Mouse (Mus musculus): ENCODE data around the gene Mta3.
"Not testable (repeated sequence)": the region's sequence is repeated elsewhere in the genome, so short reads cannot be mapped to it uniquely, and the experiment has no call there.

The Mta3 gene

DNA sequence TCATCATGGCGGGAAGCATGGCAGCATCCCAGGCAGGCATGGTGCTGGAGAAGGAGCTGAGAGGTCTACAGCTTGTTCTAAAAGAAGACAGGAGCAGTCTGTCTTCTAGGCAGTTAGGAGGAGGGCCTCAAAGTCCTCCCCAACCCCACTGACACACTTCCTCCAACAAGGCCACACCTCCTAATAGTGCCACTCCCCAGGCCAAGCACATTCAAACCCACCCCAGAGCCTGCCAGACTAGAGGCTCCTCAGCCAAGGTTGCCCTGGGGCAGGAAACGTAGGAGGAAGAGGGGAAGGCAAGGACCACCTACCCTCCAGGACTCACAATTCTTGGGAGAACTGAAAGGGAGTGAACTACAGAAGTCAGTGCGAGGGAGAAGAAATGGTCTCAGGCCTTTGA, 141.9 kb downstream of the Mta3 start, which contains the start of gene Haao:
TSS of gene Haao (minus strand) at position 149 of the 400 bp plus-strand sequence.
- DNase-seq (ENCODE audit: extremely low spot score, low spot score): no peak

DNA sequence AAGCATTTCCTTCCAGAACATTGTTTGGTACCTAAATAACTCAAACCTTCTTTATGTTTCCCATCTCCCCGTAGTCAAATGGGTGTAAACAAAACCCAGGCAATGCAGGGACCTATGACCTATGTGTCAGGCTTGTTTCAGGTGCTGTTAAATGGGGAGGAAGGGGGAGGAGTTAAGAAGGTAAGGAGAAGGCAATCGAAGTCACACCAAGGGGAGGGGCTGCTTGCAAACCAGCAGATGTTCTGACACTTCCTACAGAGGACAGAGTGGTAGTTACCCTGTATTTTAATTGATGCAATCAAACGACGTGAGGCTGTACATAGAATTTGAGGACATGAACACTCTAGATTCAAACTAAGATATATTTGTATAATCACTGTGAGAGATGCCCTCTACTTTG, 142.5 kb downstream of the Mta3 start:
- DNase-seq (ENCODE audit: extremely low spot score, low spot score): no peak

DNA sequence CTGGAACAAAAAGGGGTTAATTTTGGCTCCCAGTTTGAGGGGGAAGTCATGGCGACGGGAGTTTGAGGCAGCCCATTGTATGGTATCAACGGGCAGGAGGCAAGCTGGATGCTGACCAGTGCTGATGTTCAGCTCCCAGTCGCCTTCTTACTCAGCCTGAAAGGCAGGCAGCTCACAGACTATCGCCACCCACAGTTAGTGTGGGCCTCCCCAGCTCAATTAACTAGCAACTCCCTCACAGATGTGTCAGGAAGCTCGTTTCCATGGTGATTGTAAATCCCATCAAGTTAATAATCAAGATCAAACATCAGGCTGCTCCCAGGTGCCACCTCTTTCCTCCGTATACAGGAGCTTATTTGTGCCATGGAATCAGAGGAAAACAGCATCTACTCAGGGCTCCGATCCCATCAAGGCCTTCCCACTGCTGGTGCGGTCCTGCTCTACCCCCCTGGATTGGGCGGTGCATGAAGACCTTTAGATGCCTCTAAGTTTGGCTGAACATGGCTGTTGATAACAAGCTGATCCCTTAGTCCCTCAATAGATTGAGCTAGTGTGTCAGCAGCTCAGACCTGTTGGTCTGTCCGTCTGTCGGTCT, 143.2 kb downstream of the Mta3 start:
- no peak for DNase-seq (ENCODE audit: extremely low spot score, low spot score)

DNA sequence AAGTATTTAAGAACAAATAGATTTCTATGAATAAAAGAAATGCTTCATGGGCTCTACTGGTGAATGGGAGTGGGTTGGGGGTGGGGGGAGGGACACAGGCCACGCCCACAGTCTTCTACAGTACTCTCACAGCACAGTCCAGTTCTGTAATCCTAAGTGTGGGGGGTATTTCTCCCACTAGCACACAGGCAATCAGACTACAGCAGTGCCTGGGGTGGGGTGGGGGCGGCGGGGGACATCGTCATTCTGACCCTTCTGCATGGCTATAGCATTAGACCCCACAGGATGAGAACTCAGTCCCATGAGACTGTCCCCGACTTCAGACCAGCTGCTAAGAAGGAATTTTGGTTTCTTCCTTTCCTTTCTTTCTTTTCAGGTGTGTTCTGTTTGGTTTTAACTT, 143.8 kb downstream of the Mta3 start:
- no peak for DNase-seq (ENCODE audit: extremely low spot score, low spot score)

DNA sequence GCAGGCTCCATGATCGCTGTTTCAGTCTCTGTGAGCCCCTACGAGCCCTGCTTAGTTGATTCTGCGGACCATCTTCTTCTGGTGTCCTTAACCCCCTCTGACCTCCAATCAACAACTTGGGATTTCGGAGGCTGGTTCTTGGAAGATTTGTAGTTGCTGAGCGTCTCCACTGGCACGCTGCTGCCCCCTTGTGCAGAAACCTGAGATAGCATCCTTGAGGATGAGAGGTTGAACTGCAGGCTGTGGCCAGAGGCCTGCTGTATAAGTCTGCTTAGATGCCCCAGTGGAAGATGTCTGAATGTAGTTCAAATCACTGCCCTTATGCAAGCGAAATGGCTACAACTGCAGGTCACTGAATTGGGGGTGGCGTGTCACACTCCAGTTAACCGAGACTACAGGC, 144.5 kb downstream of the Mta3 start:
- peak; percentile 93 for DNase-seq (ENCODE audit: extremely low spot score, low spot score)

DNA sequence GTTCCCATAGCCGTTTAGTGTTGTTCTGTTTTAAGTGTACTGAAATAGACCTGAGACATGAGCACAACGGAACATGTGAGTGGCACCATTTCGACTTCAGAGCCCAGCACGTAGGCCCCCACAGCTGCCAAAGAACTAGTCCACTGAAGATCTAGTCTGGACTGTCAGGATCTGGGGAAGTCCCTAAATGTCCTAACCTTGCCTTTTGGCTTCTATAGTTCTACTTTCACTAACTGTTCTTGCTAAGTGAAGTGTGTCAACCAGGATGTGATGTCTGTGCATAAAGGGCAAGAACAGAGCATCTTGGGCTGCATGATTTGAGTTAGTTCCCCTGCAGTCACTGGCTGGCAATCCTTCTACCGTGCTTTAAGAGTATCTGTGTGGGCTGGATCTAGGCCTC, 144.9 kb downstream of the Mta3 start:
- no peak for DNase-seq (ENCODE audit: extremely low spot score, low spot score)

DNA sequence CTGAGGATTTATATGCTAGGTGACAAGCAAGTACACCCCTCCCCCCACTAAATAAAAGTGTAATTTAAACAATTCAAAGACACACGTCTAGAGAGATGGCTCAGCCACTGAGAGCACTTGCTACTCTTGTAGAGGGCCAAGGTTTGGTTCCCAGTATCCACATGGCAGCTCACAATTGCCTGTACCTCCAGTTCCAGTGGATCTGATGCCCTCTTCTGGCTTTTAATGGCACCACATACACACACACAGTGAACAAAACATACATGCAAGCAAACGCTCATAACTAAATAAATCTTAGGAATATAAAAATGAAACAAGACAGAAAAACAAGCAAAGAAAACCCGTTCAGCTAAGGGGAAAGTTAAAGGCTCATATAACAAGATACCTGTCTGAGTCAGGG, 147.9 kb downstream of the Mta3 start:
- DNase-seq (ENCODE audit: extremely low spot score, low spot score): no peak

DNA sequence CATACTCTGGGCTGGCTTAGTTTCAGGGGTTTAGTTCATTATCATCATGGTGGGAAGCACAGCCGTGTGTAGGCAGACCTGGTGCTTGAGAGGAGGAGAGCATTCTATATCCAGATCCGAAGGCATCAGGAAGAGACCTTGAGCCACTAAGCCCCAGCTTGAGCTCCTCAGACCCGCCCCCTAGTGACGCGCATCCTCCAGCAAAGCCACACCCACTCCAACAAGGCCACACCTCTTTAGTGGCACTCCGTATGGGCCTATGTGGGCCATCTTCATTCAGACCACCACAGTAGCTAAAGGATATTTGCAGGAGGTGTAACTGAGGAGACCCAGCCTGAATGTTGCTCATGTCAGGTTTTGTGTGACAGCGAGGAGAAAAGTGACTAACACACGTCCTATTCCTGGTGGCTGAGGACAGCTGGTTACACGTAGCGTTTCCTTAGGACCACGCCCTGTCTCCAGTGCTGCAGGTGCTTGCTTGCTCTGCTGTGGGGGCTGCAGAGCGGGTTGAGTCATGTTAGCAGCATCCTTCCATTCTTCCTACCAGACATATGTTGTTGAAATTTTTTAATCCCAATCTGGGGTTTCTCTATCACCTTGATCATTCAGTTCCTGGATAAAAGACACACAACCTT, 148.4 kb downstream of the Mta3 start:
- no peak for DNase-seq (ENCODE audit: extremely low spot score, low spot score)

DNA sequence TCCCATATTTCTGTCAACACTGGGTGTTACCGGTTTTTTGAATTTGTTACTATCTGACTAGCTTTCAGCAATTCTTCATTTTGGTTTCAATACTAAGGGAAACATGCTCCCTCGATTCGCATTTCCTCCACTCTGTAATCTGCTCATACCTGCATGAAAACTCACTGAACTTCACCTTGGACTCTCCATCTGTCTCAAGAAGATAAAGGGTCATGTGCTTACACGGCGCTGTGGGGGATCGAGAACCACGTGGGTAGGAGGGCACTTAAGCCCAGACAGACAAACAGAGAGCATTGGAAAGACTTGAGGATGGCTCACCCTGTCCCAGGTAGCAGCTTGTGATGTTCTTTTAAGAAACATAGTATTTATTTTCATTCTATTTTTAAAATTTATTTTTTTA, 152.4 kb downstream of the Mta3 start:
- DNase-seq (ENCODE audit: extremely low spot score, low spot score): no peak

DNA sequence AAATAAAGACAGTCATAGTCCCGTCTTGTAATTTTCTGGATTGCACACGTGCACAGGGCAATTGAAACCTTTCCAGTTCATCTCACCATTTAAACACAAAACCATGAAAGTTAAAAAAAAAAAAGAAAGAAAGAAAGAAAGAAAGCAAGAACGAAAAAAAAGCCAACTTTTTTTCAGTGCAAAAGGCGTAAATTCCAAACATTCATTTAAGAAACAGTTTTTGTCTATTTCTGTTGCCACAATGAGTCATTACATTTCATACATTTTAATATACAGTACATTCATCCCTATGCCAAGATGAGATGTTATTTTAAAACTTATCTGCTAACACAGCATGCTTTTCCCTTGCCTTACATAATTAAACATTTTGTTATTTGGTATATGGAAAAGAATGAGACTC, 153.7 kb downstream of the Mta3 start:
- DNase-seq (ENCODE audit: extremely low spot score, low spot score): no peak

DNA sequence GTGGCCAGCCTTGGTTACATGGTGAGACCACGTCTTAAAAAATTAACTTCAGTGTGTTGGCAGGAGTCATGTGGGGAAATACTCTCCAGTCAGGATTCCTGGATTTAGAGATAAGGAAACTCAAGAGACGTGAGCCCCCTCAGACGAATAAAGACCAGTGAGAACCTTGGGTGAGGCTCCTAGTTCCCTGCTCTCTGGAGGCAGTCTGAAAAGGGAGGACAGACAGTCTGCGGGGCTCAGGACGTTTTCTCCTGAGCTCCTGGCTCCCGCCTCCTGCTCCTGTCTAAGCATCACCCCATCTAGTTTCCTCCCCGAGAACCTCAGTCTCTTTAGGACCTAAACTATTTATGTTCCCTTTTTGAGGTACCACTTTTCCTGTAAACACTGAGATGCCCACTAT, 154.3 kb downstream of the Mta3 start:
- DNase-seq (ENCODE audit: extremely low spot score, low spot score): no peak

DNA sequence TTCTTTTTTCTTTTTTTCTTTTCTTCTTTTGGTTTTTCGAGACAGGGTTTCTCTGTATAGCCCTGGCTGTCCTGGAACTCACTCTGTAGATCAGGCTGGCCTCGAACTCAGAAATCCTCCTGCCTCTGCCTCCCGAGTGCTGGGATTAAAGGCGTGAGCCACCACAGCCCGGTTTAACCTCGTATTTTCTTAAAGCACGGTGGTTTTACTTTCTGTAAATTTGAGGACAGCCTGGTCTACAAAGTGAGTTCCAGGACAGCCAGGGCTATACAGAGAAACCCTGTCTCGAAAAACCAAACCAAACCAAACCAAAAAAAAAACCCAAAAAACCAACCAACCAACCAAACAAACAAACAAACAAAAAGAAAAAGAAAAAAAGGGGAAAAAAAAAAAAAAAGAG, 155.0 kb downstream of the Mta3 start:
- not testable (repeated sequence) for DNase-seq (ENCODE audit: extremely low spot score, low spot score)

DNA sequence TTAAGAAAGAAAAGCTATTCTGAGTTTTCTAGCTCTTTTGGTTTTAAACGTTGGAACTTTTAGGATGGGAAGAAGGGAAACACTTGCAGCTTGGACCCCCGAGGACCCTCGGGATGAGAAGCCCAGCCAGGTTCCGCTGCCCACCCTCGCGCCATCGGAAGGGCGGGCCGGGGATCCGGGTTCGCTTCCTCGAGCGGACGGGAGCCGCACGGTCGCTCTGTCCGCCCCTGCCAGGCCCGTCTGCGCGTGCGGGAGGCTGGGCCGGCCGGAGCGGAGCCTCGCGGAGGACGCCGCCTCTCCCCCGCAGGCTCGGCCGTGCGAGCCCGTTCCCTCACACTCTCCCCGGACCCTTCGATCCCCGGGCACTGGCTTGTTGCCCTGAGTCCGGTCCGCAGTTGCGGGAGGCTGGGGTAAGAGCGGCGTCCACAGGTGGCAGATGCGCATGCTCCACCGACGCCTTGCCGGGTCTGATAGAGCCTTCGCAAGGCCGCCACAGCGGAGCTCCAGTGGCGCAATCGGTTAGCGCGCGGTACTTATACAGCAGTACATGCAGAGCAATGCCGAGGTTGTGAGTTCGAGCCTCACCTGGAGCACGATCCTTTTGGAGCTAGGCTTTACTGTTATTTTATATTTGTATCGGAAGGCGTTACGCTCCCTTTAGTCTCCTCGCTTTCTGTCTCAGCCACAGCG, 155.6 kb downstream of the Mta3 start:
- peak; percentile 100 for DNase-seq (ENCODE audit: extremely low spot score, low spot score)

DNA sequence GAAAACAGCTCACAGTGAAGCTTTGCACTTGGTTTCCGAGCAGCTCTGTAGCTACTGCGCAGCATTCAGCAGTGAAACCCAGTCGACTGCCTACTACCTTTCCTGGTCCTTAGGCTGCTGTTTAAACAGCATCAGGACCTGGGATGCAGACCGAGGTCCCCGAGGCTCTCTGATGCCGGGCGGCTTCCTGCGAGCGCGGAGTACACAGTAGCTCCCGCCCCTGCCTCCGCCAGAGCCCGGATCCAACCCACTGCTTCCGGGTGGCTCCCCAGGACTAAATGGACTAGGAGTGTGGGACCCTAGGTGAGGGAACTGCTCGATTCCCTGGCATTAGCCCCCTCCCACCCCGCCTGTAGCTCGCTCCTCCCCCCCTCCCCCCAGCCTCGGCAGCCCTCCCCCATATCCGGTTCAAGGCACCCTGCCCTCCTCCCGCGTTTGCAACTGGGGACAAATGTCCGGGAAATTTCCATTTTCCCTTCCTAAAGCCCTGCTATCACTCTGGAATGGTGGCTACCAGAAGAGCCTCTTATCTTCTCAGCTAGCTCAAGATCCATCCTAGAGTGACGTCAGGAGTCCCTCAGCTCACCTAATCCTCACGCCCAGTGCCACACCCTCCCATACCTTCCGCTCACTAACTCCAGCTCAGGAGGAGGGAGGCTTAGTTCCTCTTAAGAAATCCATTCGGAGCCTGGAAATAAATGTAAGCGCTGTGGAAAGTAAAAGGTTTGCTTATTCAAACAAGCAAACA, 156.3 kb downstream of the Mta3 start:
- no peak for DNase-seq (ENCODE audit: extremely low spot score, low spot score)

DNA sequence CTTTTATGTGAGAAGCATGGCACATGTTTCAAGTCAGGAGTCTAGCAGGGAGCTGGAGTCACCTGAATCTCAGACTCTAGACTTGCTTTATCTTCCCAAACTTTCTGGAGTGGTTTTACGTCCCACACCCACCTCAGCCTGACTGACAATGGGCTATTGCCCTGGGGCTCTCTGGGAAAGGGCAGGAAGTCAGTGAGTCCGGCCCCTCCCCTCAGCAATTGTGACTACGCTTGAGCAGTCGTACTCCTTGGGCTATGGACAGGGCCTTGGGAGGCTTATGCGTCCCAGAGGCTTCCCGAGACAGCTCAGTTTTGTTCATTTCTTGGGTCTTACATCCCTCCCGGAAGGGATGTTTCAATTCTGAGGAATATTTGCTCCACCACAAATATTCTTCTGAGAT, 159.4 kb downstream of the Mta3 start:
- DNase-seq (ENCODE audit: extremely low spot score, low spot score): no peak

DNA sequence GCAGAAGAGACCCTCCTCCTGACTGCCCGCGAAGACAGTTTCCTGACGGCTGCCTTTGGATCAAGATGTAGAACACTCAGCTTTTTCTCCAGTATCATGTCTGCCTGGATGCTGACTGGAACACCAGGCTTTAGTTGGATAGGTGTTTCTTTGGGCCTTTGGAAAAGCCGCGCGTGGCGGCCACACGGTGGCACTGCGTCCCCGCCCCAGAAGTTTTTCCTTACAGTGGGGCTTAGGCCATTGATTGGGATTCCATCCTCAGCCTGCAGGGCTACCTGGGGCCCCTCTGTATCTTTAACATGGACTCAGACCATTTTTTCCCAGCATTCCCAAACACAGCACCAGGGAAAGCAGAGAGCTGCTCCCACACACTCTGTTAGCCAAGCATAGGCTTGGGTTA, 160.6 kb downstream of the Mta3 start:
- peak; percentile 72 for DNase-seq (ENCODE audit: extremely low spot score, low spot score)

DNA sequence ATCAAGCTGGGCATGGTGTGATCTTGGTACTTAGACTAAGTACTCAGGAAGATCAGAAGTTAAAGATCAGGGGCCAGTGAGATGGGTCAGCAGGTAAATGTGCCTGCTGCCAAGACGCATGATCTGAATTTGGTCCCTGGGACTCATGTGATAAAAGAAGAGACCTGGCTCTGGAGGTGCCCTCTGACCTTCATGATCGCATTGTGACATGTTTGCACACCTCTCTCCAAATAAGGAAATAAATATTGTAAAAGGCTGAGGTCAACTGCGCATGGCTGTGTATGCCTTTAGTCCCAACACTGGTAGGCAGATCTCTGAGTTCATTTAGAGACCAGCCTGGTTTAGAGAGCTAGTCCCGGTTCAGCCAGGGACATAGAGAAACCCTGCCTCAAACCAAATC, 164.4 kb downstream of the Mta3 start:
- no peak for DNase-seq (ENCODE audit: extremely low spot score, low spot score)
